Mouse (Mus musculus) thymus, adult 18-20 months (tissue): ENCODE data around the gene Nr1d1.
"Not testable (repeated sequence)": the region's sequence is repeated elsewhere in the genome, so short reads cannot be mapped to it uniquely, and the experiment has no call there.

Source experiments
- DNase-seq, 2 experiments: peaks; one replicate each; pipeline ENCODE4 v3.0.0; 2022; ENCODE audit warnings: mixed read lengths in 2 of 2

The Nr1d1 gene

GRCm38 (mm10) chr11:98750351-98751201 lies 24.6 kb downstream of the Nr1d1 start:
- DNase-seq = no peak

GRCm38 (mm10) chr11:98749716-98750115 lies 25.4 kb downstream of the Nr1d1 start:
- DNase-seq = no peak

- no peak for DNase-seq
Observed at GRCm38 (mm10) chr11:98748506-98749416, 26.4 kb downstream of the Nr1d1 start.

DNA sequence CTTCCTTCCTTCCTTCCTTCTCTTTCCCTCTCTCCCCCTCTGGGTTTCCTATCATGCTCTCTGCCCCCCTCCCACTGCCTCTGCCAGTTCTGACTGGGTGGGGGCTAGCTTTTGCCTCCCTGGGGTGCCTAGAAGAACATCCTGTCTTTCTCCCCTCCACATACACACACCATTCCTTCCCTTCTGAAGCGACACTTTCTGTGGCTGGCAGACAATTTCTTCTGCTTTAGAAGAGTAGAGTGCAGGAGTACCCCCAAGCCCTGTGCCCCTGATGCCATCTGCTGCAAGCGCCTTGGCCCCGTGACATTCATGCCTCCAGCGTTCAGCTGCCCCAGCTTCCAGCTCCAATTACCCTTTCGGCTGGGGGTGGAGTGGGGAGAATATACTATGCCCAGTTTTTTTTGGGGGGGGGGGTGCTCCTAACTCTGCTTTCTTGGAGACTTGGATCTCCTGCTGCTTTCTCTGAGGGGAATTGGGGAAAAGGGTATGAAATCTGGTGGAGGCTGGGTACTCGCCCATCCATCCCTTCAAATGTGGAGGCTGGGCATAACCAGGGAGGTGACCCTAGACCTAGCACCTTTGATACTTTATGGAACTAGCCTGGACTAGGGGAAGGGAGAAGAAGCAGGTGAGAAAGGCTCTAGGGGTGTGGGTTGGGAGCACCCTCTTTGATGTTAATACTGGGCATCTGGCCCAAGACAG lies 27.2 kb downstream of the Nr1d1 start:
- DNase-seq = no peak

- peak; percentile 69 to 79 for DNase-seq
Observed at GRCm38 (mm10) chr11:98746855-98747693, 28.1 kb downstream of the Nr1d1 start.

DNA sequence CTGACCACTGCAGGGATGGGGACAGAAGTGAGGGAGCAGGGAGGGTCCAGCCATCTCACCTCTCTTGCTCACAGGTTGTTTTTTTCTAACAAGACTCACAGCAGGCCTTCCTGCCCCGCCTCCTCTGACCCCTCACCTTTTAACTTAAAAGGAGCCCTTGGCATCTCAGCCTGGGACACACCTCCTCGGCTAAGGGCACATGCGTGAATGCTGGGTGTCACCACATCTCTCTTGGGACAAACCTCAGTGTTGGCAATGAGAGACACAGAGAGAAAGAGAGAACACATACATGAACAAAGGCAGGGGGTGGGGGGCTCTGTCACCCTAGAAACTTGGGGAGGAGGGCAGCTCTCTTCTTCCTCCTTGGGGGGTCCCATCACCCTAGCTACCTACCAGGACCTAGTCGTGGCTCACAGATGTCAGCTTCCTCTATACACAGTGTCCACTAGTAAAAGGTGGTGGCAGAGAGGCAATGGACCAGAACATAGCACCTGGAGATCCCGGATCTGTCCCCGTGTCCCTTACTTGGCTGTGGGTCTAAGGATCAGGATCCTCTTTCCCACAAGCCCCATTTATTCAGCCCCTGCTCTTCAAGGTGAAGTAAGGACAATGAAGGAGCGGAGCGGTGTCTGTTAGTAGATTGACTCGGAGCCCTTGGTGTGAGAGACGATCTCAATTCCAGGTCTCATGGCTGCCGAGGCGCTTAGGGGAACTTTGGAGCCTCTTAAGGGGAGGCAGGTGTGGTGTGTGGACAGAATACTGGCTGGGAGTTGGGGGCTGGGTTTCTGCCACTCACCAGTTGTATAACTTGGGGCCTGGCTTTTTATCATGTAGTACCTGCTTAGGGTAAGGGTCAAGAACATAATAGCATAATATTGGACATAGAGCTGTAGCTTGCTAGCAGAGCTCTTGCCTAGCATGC lies 28.9 kb downstream of the Nr1d1 start:
- no peak for DNase-seq

- no peak for DNase-seq
Observed at GRCm38 (mm10) chr11:98744456-98745019, 30.6 kb downstream of the Nr1d1 start.

GRCm38 (mm10) chr11:98743655-98744345 lies 31.3 kb downstream of the Nr1d1 start:
- no peak for DNase-seq

DNA sequence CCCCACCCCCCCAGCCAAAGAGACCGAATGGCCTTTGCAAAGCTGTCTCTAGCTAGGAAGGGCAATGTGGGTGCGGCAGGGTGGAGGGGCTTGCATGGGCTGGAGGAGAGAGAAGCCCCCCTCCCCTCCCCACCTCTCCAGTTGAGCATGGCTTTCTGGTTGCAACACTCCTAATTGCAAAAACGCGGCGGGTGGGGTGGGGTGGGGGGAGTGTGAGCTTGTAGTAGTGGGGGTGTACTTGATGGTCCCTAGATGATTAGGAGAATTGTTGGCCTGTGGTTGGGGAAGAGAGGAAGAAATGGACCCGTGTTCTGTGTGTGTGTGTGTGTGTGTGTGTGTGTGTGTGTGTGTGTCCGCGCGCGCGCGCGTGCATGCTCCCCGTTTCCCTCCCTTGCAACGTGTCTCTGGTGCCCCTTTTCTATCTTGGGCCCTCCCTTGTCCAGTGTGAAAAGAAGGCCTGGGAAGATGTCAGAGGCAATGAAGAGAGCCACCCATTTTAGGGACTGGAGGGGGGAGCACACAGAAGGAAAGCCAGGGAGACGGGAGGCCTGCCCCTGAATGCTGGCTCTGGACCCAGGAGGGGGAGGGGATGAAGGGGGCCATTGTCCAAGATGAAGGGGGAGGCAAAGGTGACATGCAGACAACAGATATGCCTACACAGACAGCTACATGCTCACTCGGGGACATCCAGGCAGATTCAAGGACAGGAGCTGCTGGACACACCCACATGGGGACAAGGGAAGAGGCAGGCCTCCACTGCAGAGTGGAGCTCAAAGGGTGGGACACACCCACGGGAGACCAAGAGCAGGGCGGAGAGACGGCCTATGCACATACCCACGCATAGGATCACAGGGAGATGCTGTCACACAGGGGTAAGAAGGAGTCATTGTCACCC lies 32.5 kb downstream of the Nr1d1 start:
- DNase-seq = no peak

- peak in 1 of 2 experiments; percentile 61 for DNase-seq
Observed at GRCm38 (mm10) chr11:98741622-98742396, 33.3 kb downstream of the Nr1d1 start.

GRCm38 (mm10) chr11:98741051-98741620 lies 34.0 kb downstream of the Nr1d1 start:
- no peak for DNase-seq

GRCm38 (mm10) chr11:98740393-98741050 lies 34.6 kb downstream of the Nr1d1 start, which contains the start of gene Thra:
Gene Thra, plus strand, starts transcription at chr11:98740638.
- DNase-seq = no peak

GRCm38 (mm10) chr11:98740026-98740392 lies 35.1 kb downstream of the Nr1d1 start:
- no peak for DNase-seq

DNA sequence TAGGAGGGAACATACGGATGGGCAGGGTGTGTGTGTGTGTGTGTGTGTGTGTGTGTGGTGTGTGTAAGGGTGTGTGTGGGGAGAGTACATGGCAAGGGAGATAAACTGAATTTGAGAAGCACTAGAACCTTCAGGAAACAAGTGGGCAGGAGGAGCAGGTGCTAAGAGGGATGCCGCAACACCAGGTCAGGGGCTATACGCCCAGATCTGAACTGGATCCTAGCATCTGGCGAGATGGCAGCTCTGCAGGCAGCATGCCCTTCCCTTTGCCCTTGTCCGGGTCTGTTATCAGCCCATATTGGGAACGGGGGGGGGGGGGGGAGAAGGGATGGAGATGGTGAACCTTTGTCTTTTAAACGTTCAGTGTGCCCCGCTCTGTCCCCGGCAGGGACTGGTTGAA lies 36.2 kb downstream of the Nr1d1 start:
- DNase-seq = no peak

- DNase-seq = no peak
Observed at GRCm38 (mm10) chr11:98738428-98738911, 36.7 kb downstream of the Nr1d1 start.

GRCm38 (mm10) chr11:98737220-98737619 lies 37.9 kb downstream of the Nr1d1 start:
- not testable (repeated sequence) for DNase-seq

DNA sequence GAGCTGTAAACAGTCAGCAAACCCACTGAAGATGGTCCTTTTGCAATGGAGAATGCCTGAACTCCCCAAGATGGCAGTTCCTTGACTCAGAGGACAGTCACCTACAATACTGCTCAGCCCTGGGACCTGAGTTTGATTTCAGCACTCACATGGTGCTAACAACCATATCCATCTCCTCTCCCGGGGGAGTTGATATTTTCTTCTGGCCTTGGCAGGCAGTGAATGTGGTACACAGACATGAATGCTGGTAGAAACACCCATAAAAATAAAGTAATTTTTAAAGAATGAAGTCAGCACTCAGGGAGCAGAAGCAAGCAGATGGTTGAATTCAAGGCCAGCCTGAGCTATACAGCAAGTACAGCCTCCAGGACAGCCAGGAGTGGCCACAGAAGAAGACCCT lies 39.0 kb downstream of the Nr1d1 start:
- no peak for DNase-seq
